Mouse (Mus musculus) kidney, adult 2 months (tissue): ENCODE measurements at regions not wholly inside any gene's neighbourhood (a gene's known extent, or its start where the extent isn't known, plus 50 kb on each side); places are given as distances from the start of the nearest gene placed in this dataset.

ENCODE experiments used
- DNase-seq: peaks from one replicate; pipeline ENCODE4 v3.0.0; 2021
- H3K27ac ChIP-seq: fragments of 200-500 bp; 2 replicates; pipeline ENCODE4 v1.5.1; 2012; ENCODE audit warnings: low read depth, low read length, control low read depth, inconsistent platforms; ENCODE audit not compliant: insufficient read depth
- H3K27me3 ChIP-seq: fragments of 200-500 bp; replicated peaks from 2 replicates; pipeline ENCODE4 v1.6.1; 2012; ENCODE audit warnings: mild to moderate bottlenecking, moderate library complexity, low read length, inconsistent platforms; ENCODE audit not compliant: control insufficient read depth, insufficient read depth
- H3K36me3 ChIP-seq: fragments of 200-500 bp; 2 replicates; pipeline ENCODE4 v1.6.1; 2012; ENCODE audit warnings: mild to moderate bottlenecking, moderate library complexity, low read length, inconsistent platforms; ENCODE audit not compliant: control insufficient read depth, insufficient read depth
- H3K4me1 ChIP-seq: fragments of 200-500 bp; 2 replicates; pipeline ENCODE4 v1.6.1; 2011; ENCODE audit warnings: low read length; ENCODE audit not compliant: control insufficient read depth, insufficient read depth
- H3K4me3 ChIP-seq: fragments of 200-500 bp; 2 replicates; pipeline ENCODE4 v1.5.1; 2011; ENCODE audit warnings: mild to moderate bottlenecking, low read depth, low read length, control low read depth; ENCODE audit not compliant: insufficient read depth
- CTCF ChIP-seq: fragments of 200-500 bp; conservative IDR thresholded peaks from 2 replicates; pipeline ENCODE4 v1.5.1; 2011; ENCODE audit warnings: low read depth, mild to moderate bottlenecking, control low read depth, low read length, moderate library complexity, mixed read lengths; ENCODE audit not compliant: insufficient read depth, insufficient read length
- POLR2A ChIP-seq: fragments of 200-500 bp; IDR thresholded peaks from one replicate; pipeline ENCODE4 v1.6.1; 2011; ENCODE audit warnings: low read depth, low read length, control low read depth
- WGBS: fragments of 180-500 bp; shearing (Covaris S2); methylation state at CpG from one replicate; pipeline ENCODE4 v1.1.7; 2018; 5-methylcytosine and 5-hydroxymethylcytosine counted together

DNA sequence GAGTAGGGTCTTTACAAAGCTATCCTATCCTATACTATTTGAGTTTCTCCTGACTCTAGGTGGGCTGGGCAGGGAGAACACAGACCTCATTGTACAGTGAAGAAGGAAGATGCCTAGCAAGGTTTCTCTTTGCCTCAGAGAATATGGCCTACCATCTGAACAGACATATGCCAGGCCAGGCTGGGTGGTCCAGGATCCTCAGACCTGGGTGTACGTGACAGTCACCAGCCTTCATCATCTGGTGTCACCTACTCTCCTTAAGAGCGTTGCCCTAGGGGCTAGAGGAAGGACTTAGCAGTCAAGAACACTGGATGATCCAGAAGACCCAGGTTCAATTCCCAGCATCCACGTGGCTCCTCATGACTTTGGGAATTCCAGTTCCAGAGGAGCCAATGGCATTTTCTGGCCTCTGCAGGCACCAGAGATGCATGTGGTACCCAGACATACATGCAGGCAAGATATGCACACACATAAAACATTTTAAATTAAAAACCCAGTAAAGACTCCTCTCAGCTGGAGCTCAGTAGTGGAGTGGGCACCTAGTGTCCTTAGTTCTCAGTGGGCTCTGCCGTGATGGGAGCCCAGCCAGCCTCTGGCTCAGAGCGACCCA, 214.9 kb downstream of the Bcl2l11 start:
- Histone ChIP-seq H3K4me1 (peaks cover 25% of the 10 kb centered on the region), H3K36me3 (no peaks in the 10 kb centered on the region), H3K27me3 (no peaks in the 10 kb centered on the region), H3K27ac (no peak overlapping the region), H3K4me3 (no peak overlapping the region)
- WGBS, result 97% methylated on average over 5 of the region's 5 CpGs
- TF ChIP-seq CTCF (no peak), POLR2A (no peak)
- DNase-seq, result no peak

DNA sequence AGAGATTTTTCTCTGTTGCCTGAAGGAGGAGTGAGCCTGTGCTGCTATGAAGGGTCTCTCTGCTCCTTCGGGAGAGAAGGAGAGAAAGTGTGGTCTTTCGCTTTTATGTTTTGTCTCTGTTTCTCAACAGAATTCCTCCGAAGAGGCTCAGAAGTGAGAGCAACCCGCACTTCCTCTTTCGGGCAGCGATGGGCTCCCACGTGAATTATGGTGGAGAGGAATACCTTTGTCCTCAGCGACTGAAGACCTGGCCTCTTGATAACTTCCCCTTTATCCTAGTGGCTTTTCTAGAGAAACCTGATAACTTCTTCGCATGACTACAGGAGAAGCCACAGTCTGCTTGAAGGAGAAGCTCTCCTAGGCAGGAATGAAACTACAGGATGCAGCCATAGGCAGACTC, 216.4 kb downstream of the Bcl2l11 start:
- DNase-seq, result no peak
- TF ChIP-seq POLR2A (no peak), CTCF (no peak)
- no peaks in the 10 kb centered on the region for H3K27me3 ChIP-seq
- WGBS, result 77% methylated on average over 9 of the region's 9 CpGs
- H3K27ac ChIP-seq, result no peak overlapping the region
- H3K4me1 ChIP-seq, result peaks cover 22% of the 10 kb centered on the region
- H3K36me3 ChIP-seq, result no peaks in the 10 kb centered on the region
- no peak overlapping the region for H3K4me3 ChIP-seq

DNA sequence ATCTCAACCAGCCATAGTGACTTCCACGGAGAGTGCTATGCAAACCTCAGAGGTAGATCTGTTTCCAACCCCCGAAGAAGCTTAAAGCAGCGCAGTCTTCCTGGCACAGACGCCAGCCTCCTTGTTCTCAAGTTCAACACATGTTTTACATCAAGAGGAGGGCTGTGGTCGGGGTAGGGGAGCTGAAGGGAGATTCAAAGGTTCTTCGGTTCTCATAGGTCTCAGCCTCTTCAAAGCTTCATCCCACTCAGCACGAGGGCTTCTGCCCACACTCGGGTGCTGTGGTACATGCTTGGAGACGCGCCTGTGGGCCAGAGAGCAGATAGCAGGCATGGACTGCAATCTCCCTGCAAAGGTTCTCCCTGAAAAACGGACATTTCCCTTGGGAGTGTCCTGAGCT, 219.7 kb downstream of the Bcl2l11 start:
- DNase-seq, result no peak
- WGBS, result 70% methylated on average over 11 of the region's 11 CpGs
- Histone ChIP-seq H3K4me3 (no peak overlapping the region), H3K27ac (no peak overlapping the region), H3K36me3 (no peaks in the 10 kb centered on the region), H3K4me1 (no peaks in the 10 kb centered on the region), H3K27me3 (no peaks in the 10 kb centered on the region)
- TF ChIP-seq CTCF (no peak), POLR2A (no peak)

DNA sequence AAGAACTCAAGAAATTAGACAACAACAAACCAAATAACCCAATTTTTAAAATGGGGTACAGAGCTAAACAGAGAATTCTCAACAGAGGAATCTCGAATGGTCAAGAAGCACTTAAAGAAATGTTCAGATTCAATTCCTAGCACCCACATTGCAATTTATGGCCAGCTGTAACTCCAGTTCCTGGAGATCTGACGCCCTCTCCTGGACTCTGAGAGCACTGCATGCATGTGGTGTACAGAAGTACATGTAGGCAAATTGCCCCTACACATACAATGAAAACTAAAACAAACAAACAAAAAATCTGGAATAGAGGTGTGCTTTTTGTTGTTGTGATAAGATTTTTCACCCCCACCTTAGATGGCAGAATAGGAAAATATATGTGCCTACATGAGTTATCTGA, 222.7 kb downstream of the Bcl2l11 start:
- 85% methylated on average over 2 of the region's 2 CpGs for WGBS

GRCm38 (mm10) chr2:128351405-128351804, 225.6 kb downstream of the Bcl2l11 start:
- H3K4me3 ChIP-seq, result no peak overlapping the region
- H3K36me3 ChIP-seq, result no peaks in the 10 kb centered on the region
- no peaks in the 10 kb centered on the region for H3K4me1 ChIP-seq
- 49% methylated on average over 16 of the region's 16 CpGs for WGBS
- DNase-seq, result no peak
- H3K27me3 ChIP-seq, result no peaks in the 10 kb centered on the region
- H3K27ac ChIP-seq, result no peak overlapping the region
- TF ChIP-seq CTCF (no peak), POLR2A (no peak)

More for the DNA sequence above, 222.7 kb downstream of the Bcl2l11 start:
- H3K36me3 ChIP-seq, result no peaks in the 10 kb centered on the region
- TF ChIP-seq POLR2A (no peak), CTCF (peak; percentile 33)
- H3K4me3 ChIP-seq, result no peak overlapping the region
- H3K27me3 ChIP-seq, result no peaks in the 10 kb centered on the region
- no peak overlapping the region for H3K27ac ChIP-seq
- H3K4me1 ChIP-seq, result no peaks in the 10 kb centered on the region
- DNase-seq, result no peak

GRCm38 (mm10) chr2:128352533-128352932, 226.7 kb downstream of the Bcl2l11 start:
- no peak for DNase-seq
- Histone ChIP-seq H3K4me3 (no peak overlapping the region), H3K27ac (no peak overlapping the region), H3K4me1 (no peaks in the 10 kb centered on the region), H3K36me3 (no peaks in the 10 kb centered on the region), H3K27me3 (no peaks in the 10 kb centered on the region)
- TF ChIP-seq CTCF (no peak), POLR2A (no peak)
- WGBS, result 98% methylated on average over 1 of the region's 1 CpGs

- no peak for TF ChIP-seq CTCF
- TF ChIP-seq POLR2A, result no peak
- no peak for DNase-seq
- Histone ChIP-seq H3K4me1 (no peaks in the 10 kb centered on the region), H3K4me3 (no peak overlapping the region), H3K27me3 (no peaks in the 10 kb centered on the region), H3K27ac (no peak overlapping the region), H3K36me3 (no peaks in the 10 kb centered on the region)
- 91% methylated on average over 3 of the region's 3 CpGs for WGBS
Observed at GRCm38 (mm10) chr2:128353457-128353856, 227.6 kb downstream of the Bcl2l11 start.

DNA sequence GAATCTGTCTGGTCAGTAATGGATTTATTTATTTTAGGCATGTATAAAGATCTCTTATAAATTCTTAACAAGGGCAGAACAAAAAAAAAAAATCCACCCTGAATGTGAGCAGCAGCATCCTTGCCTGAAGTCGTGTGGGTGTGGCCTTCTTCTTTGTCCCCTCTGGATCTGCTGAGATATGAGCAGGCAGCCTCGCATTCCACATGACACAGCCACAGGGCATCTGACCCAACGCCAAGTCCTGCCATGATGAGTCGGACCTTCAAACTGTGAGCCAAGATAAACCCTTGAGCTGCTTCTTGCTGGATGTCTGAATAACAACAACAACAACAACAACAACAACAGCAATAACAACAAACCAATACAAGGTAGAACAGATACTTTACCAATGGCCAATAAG, 230.5 kb downstream of the Bcl2l11 start:
- H3K4me3 ChIP-seq, result no peak overlapping the region
- WGBS, result 93% methylated on average over 4 of the region's 4 CpGs
- DNase-seq, result no peak
- no peaks in the 10 kb centered on the region for H3K36me3 ChIP-seq
- H3K27ac ChIP-seq, result no peak overlapping the region
- H3K4me1 ChIP-seq, result no peaks in the 10 kb centered on the region
- TF ChIP-seq POLR2A (no peak), CTCF (no peak)
- no peaks in the 10 kb centered on the region for H3K27me3 ChIP-seq
